Mouse (Mus musculus): ENCODE measurements around the gene Kcne4. TPM values are rescaled to one million over a fixed set of nuclear protein-coding genes. Genes with fewer than 3 reads are reported as not detected.
A peak's percentile ranks its signal among the peaks of the same experiment; 100 is the strongest.

Gene Kcne4
- total RNA-seq, 2 experiments from 2014 or later = 0.69 to 1.1 TPM

DNA sequence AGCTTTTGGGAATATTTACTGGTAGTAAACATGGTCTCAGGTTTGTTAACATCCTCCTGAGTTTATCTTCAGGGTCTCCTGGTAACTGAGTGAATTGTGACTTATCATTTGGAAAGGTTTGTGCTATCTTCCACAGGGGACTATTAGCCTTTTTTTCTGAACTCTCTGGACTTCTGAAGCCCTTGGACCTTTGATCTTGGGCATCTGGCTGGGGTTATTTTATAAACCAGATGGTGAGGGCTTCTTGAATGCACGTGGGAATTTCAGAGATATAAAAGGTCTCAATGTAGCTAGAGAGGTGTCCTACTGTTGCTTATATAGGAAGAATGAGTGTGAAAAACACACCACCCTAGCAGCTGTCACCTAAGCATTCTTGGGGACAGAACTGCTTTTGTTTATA lies 37.7 kb downstream of the Kcne4 start:
- DNase-seq (ENCODE audit: low spot score in 2 of 2) = no peak

DNA sequence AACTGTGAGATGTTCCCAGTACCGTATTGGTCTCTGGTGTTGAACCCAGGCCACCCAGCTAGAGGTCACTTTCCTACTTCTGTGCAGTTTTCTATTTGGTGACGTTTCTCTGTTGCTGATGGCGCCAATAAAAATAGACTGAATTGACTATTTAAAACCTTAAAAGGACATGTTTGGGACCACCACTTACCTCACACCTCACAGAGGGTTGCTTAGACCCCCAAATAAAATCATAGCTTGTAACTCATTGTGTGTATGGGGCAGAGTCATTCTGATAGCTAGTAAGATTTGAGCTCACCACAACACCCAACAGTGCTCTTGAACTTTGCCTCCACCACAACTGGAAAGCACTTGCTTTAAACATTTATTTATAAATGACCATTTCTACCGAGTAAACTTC lies 43.0 kb downstream of the Kcne4 start:
- DNase-seq (ENCODE audit: low spot score in 2 of 2) = no peak

DNA sequence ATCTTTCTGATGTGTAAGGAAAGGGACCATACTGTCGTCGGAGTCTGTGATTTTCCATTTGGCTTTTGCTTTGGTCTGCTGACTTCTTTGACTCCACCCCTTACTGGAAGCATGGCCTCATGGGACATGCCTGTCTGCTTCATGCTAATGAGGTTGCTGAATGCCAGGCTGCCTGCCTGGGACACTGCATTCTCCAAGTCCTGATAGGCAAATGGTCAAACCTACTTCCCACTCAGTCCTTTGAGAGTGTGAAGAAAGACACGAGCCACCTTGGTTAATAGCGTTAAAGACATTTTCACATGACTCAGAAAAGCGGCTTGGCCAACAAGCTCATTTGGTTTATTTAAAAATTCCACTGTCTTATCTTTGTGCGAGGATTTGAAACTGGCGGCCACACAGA lies 43.5 kb downstream of the Kcne4 start:
- no peak for DNase-seq (ENCODE audit: low spot score in 2 of 2)

DNA sequence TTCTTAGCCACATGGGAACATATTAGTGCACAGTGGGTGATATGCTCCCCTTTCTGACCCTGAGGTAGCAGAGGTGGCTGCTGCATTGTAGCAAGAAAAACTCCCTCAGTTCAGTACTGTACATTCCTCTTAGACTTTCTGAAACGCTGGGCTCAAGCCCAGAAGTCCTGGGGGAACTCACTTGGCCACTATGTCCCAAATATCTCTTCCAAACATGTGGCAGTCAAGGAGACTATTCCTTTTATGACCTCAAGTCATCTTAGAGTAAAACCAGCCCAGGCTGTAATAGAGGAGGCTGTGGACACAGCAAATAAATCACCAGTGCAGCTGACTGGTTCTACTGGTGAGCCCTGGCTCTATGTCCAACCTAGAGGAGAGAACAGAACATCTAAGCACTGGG lies 45.7 kb downstream of the Kcne4 start:
- no peak for DNase-seq (ENCODE audit: low spot score in 2 of 2)

DNA sequence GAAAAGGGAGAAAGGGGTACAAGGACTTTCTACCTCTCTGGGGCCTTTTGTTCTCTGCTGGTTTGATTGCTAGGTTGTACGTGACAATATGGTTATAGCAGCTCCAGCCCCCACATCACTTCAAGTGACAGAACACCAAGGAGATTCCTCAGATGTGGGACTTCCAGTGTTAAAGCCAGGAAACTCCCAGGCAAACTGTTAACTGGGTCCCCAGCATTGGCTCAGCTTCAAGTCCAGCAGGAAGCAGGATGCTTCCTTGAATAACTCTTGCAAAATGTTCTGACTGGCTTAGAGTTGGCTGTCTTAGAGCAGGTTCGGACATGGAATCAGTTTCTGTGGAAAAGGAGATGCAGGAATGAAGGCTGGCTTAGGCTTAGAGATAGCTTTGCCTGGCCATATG lies 47.3 kb downstream of the Kcne4 start:
- DNase-seq (ENCODE audit: low spot score in 2 of 2) = peak in 1 of 2 experiments; percentile 28

DNA sequence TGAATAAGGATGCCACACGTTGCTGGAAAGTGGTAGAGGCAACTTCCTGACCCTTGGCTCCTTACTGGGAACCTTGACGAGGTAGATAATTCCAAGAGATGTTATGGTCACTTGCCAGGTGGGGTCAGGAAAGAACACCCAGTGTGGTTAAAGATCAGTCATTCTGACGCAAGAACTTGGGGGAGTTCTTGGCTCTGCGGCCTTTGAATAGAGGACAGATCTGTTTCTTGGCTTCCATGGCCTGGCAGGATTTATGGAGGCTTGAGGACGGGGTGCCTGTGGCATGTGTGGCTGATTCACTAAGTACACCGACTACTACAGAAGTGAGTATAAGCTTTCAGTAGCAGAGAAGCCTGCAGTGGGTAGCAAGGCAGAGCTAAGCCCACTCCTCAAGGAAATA lies 47.8 kb downstream of the Kcne4 start:
- peak in 1 of 2 experiments; percentile 15 for DNase-seq (ENCODE audit: low spot score in 2 of 2)

DNA sequence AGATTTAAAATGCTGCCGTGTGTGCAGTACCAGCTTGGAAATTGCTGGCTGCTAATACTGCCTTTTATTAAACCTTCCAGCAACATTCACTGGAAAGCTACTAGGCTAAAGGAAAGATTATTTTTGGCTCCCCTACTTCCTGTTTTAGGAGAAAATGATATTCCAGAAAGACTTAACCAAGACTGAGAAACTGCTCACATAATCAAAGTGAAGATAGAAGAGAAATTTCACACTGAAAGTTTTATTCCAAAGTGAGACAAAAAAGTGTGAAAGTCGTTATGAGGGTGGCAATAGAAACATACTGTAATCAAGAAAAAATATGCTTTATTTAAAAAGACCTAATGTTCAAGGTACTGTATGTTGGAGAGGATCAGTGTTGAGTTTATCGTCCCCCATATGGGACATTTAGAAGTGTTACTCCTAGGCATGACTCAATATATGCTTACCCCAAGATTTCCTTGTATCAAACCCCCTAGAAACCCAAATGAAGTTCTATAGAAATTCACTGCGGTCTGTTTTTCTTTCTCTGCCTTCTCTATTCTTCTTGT lies 48.3 kb downstream of the Kcne4 start:
- DNase-seq (ENCODE audit: low spot score in 2 of 2) = no peak

DNA sequence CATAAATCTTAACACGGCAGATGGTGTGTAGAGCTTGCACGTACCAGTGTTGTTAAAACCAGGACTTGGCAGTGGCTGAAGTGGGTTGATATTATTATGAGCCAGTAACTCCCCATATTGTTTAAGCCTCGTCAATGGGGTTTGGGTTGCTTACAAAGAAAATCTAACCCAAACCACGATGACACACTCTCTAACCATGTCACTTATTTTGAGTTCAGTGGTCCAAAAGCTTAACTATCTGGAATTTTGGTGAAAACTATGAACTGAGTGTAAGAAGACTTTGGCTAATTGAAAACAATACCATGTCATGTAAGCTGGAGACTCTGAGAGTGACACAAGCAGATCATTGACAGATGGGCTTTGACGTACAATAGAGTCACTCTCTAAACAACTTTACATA lies 49.4 kb downstream of the Kcne4 start:
- no peak for DNase-seq (ENCODE audit: low spot score in 2 of 2)

DNA sequence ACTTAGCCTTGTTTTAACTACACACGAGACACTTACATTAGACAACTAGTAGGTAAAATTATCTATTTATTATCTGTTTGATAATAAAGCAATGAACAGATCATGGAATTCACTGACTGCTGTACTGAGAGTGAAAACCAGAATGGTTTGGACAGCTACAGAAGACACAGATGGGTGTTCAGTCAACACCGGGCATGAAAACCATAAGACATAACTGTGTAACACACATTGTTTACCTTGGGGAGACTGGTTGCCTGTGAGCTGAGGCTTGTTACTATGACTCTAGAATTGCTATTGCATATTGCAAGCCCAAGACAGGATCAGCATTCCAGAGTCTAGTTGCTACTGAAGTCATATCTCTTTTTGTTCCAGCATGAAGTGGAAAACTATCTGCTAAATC lies 49.9 kb downstream of the Kcne4 start:
- DNase-seq (ENCODE audit: low spot score in 2 of 2) = no peak

Other genes with a start within 250 kb of the Kcne4 start
- gene Acsl3, start 158.9 kb upstream of the Kcne4 start, total RNA-seq (2021) = 100 to 1,000 TPM; 134 to 144 TPM
- gene Utp14b, start 158.7 kb upstream of the Kcne4 start, total RNA-seq (2021) = 10 to 100 TPM; 17.0 to 18.2 TPM

Measured in layer of hippocampus, postnatal 10 days (tissue).